Mouse (Mus musculus): ENCODE data around the gene Rin3.
"Not testable (repeated sequence)": the region's sequence is repeated elsewhere in the genome, so short reads cannot be mapped to it uniquely, and the experiment has no call there.

The Rin3 gene

GRCm38 (mm10) chr12:102282763-102283482 is at the start of gene Rin3:
Rin3 (plus strand) TSS chr12:102283048.
- no peak for DNase-seq

- DNase-seq, result no peak
These were observed 47.3 kb upstream of the Rin3 start for GRCm38 (mm10) chr12:102235551-102235950.

- DNase-seq, result no peak
These were observed 46.5 kb upstream of the Rin3 start for GRCm38 (mm10) chr12:102236317-102236716.

- no peak for DNase-seq
These were observed 40.6 kb upstream of the Rin3 start for GRCm38 (mm10) chr12:102242076-102242722.

GRCm38 (mm10) chr12:102243915-102244314 is 38.9 kb upstream of the Rin3 start:
- no peak for DNase-seq

GRCm38 (mm10) chr12:102246226-102246625 is 36.6 kb upstream of the Rin3 start:
- DNase-seq, result no peak

GRCm38 (mm10) chr12:102248104-102248503 is 34.7 kb upstream of the Rin3 start:
- DNase-seq, result no peak

GRCm38 (mm10) chr12:102250316-102250715 is 32.5 kb upstream of the Rin3 start:
- no peak for DNase-seq

- DNase-seq, result no peak
These were observed 31.8 kb upstream of the Rin3 start for GRCm38 (mm10) chr12:102251070-102251469.

- DNase-seq, result no peak
These were observed 30.9 kb upstream of the Rin3 start for GRCm38 (mm10) chr12:102251985-102252384.

GRCm38 (mm10) chr12:102252525-102252924 is 30.3 kb upstream of the Rin3 start:
- no peak for DNase-seq

- no peak for DNase-seq
These were observed 27.8 kb upstream of the Rin3 start for GRCm38 (mm10) chr12:102255012-102255411.

- no peak for DNase-seq
These were observed 24.2 kb upstream of the Rin3 start for GRCm38 (mm10) chr12:102258522-102259112.

GRCm38 (mm10) chr12:102261933-102262396 is 20.9 kb upstream of the Rin3 start:
- no peak for DNase-seq

GRCm38 (mm10) chr12:102262809-102263208 is 20.0 kb upstream of the Rin3 start:
- DNase-seq, result no peak

- DNase-seq, result no peak
These were observed 19.6 kb upstream of the Rin3 start for GRCm38 (mm10) chr12:102263249-102263648.

- no peak for DNase-seq
These were observed 16.4 kb upstream of the Rin3 start for GRCm38 (mm10) chr12:102266433-102266832.

- no peak for DNase-seq
These were observed 13.7 kb upstream of the Rin3 start for GRCm38 (mm10) chr12:102269144-102269543.

GRCm38 (mm10) chr12:102270776-102271405 is 12.0 kb upstream of the Rin3 start:
- DNase-seq, result no peak

- DNase-seq, result peak; percentile 9
These were observed 11.4 kb upstream of the Rin3 start for GRCm38 (mm10) chr12:102271447-102271846.

- no peak for DNase-seq
These were observed 6.9 kb upstream of the Rin3 start for GRCm38 (mm10) chr12:102275833-102276443.

GRCm38 (mm10) chr12:102280290-102280689 is 2.6 kb upstream of the Rin3 start:
- not testable (repeated sequence) for DNase-seq

- no peak for DNase-seq
These were observed 1.9 kb upstream of the Rin3 start for GRCm38 (mm10) chr12:102280867-102281503.
